Mouse (Mus musculus): ENCODE measurements around the gene Wnt7b. TPM values are rescaled to one million over a fixed set of nuclear protein-coding genes. Genes with fewer than 3 reads are reported as not detected.

The Wnt7b gene
- polyA plus RNA-seq, 1 experiment from 2014 or later, result 0.66 TPM

DNA sequence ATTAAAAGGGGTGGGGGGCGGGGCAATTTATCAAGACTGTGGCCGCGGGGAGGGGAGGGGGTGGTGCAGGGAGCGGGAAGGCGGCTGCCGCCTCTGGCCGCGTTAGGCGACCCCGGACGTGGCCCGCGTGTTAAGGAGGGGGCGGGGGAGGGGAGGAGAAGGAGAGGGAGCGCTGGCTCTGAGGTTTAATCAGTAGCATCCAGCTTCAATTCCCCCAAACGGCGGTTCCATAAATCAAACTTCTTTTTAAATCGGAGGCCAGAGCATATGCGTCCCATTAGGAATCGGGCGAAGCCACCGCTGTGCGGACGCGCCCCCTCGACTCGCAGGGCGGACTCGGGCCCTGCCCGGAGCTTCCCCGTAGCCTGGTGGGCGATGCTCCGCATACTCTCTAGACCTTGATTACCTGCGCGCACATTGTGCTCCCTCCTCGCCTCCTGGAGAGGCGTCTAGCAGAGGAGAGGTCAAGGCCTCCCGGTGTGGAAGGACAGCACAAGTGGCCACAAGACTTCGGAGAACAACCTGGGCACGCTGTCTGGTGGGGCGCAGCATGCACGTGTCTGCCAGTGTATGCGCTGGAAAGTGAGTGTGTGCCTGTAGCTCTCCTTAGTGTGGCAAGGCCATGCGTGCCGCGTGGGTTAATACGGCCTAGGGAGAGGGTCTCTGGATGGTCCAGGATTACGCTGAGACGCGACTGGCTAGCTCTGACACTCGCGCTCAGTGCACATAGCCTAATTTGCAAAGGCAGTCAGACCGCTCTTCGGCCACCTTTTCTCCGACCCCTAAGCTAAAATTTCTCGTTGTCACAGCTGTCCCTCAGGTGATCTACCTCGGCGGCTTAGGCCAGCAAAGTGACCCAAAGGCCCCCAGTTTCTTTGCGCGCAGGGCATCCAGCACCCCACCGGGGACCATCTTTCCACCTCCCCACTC, 5.5 kb downstream of the Wnt7b start:
- 2% methylated on average over 60 of the region's 61 CpGs for WGBS
- H3K4me3 ChIP-seq (ENCODE audit: low read length), result no peak overlapping the region

DNA sequence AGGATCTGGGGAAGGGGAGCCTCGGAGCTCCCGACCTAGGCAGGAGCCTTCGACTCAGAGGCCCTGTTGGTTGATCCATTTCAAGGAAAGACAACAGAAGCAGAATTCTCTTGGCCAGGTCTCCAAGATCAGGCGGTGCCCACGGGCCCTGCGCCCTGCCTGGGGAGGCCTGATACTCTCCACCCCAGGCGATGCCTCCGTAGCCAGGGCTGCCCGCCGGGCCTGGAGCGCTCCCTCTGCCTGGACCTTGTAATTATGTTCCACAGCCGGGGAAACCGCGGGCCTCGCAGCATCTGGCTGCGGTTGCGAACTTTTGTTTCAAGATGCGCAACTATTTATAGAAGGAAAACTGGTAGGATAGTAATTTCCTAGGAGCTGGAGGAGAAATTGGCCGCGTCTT, 6.2 kb downstream of the Wnt7b start:
- no peak overlapping the region for H3K4me3 ChIP-seq (ENCODE audit: low read length)
- ATAC-seq, result no peak
- H3K4me1 ChIP-seq (ENCODE audit: control insufficient read depth, insufficient read depth, low read length), result peaks cover 19% of the 10 kb centered on the region
- no peak overlapping the region for H3K9ac ChIP-seq (ENCODE audit: low read depth, low read length)
- peaks cover 81% of the 10 kb centered on the region for H3K27me3 ChIP-seq (replicated peaks; ENCODE audit: control insufficient read depth, insufficient read depth, low read length)
- peak overlapping the region; percentile 17; the same call in 1 of the 2 replicates for H3K4me2 ChIP-seq (ENCODE audit: low read depth, low read length)
- whole genome bisulfite sequencing, result 4% methylated on average over 20 of the region's 20 CpGs
- H3K36me3 ChIP-seq (ENCODE audit: control insufficient read depth, insufficient read depth, low read length), result no peaks in the 10 kb centered on the region
- no peaks in the 10 kb centered on the region for H3K9me3 ChIP-seq (ENCODE audit: control insufficient read depth, low read length)
- no peak overlapping the region for H3K27ac ChIP-seq (ENCODE audit: low read length)

More for the DNA sequence above, 5.5 kb downstream of the Wnt7b start:
- no peak for ATAC-seq
- H3K27ac ChIP-seq (ENCODE audit: low read length), result no peak overlapping the region
- no peaks in the 10 kb centered on the region for H3K36me3 ChIP-seq (ENCODE audit: control insufficient read depth, insufficient read depth, low read length)
- no peak overlapping the region for H3K9ac ChIP-seq (ENCODE audit: low read depth, low read length)
- H3K27me3 ChIP-seq (replicated peaks; ENCODE audit: control insufficient read depth, insufficient read depth, low read length), result peaks cover 87% of the 10 kb centered on the region
- H3K9me3 ChIP-seq (ENCODE audit: control insufficient read depth, low read length), result no peaks in the 10 kb centered on the region
- H3K4me2 ChIP-seq (ENCODE audit: low read depth, low read length), result peak overlapping the region; percentile 17; the same call in 1 of the 2 replicates
- peaks cover 25% of the 10 kb centered on the region for H3K4me1 ChIP-seq (ENCODE audit: control insufficient read depth, insufficient read depth, low read length)

DNA sequence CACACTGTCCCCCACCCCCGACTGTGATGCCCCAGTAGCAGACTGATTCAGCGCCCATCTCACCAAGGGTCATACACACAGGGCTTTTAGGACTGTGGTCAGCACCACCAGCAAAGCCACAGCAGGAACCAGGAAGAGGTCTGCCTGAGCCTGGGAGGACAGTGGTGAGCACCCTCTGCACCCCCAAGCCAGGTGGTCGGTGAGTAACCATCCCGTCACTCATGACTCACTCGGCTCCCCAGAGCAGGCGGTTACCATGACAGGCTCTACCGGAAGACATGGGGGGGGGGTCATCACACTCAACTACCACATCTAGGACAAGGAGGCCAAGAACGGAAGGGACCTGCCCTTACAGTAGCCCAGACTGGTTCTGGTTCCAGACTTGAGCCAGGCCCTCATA, 7.7 kb downstream of the Wnt7b start:
- no peak overlapping the region for H3K4me2 ChIP-seq (ENCODE audit: low read depth, low read length)
- H3K4me1 ChIP-seq (ENCODE audit: control insufficient read depth, insufficient read depth, low read length), result peaks cover 8% of the 10 kb centered on the region; the same call in 1 of the 2 replicates
- no peaks in the 10 kb centered on the region for H3K36me3 ChIP-seq (ENCODE audit: control insufficient read depth, insufficient read depth, low read length)
- no peak overlapping the region for H3K27ac ChIP-seq (ENCODE audit: low read length)
- peaks cover 65% of the 10 kb centered on the region for H3K27me3 ChIP-seq (replicated peaks; ENCODE audit: control insufficient read depth, insufficient read depth, low read length)
- WGBS, result 78% methylated on average over 8 of the region's 8 CpGs
- no peak for ATAC-seq
- H3K4me3 ChIP-seq (ENCODE audit: low read length), result no peak overlapping the region
- no peaks in the 10 kb centered on the region for H3K9me3 ChIP-seq (ENCODE audit: control insufficient read depth, low read length)
- no peak overlapping the region for H3K9ac ChIP-seq (ENCODE audit: low read depth, low read length)

DNA sequence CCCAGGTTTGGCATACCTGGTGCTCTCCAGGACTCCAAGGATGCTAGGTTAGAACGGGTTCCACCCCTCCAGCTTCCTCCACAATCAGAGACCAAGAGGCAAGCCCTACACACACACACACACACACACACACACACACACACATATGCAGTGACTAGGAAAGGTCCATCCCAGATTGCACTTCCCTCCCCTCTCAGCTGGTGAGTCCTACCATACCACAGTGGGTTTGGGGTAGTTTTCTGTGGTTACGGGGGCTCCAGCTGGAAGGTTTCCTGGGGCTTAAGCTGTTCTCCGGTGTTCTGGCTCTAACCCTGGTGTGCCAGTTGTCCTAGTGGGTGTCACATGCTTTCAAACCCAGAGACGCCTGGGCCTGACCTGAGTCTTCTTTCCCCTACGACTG, 8.2 kb downstream of the Wnt7b start:
- Histone ChIP-seq H3K27me3 (replicated peaks; ENCODE audit: control insufficient read depth, insufficient read depth, low read length) (peaks cover 60% of the 10 kb centered on the region), H3K9ac (ENCODE audit: low read depth, low read length) (no peak overlapping the region), H3K4me3 (ENCODE audit: low read length) (no peak overlapping the region), H3K9me3 (ENCODE audit: control insufficient read depth, low read length) (no peaks in the 10 kb centered on the region), H3K4me2 (ENCODE audit: low read depth, low read length) (no peak overlapping the region), H3K27ac (ENCODE audit: low read length) (no peak overlapping the region), H3K4me1 (ENCODE audit: control insufficient read depth, insufficient read depth, low read length) (peaks cover 8% of the 10 kb centered on the region; the same call in 1 of the 2 replicates), H3K36me3 (ENCODE audit: control insufficient read depth, insufficient read depth, low read length) (no peaks in the 10 kb centered on the region)
- WGBS, result 67% methylated on average over 5 of the region's 5 CpGs
- no peak for ATAC-seq

DNA sequence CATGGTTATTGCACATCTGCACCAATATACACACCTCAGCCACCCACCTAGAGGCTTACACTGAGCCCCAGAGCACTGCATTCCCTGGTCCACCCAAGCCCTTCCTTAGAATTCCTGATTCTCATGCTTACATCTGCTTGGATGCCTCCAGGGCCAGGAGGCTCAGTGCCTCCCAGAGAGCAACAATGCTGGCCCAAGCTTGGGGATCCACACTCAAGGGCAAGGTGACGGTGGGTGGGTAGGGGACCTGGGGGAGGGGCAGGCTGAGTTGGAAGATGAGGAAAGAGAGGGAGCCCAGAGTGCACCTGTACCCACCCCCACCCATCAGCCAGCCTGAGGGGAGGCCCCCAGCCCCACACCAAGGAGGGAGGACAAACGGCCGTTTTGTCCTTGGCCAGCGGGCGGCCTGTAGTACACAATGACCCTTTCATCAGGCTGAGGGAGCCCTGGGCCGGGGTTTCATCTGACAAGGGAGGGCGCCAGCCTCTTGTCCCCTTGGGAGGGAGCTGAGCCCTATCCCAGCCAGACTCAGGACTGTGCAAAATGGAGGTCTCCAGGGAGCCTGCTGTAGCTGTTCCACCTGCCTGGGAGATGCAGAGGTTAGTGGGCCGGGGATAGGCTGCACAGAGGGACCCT, 9.5 kb downstream of the Wnt7b start:
- no peaks in the 10 kb centered on the region for H3K36me3 ChIP-seq (ENCODE audit: control insufficient read depth, insufficient read depth, low read length)
- no peak overlapping the region for H3K4me2 ChIP-seq (ENCODE audit: low read depth, low read length)
- no peak for ATAC-seq
- H3K9me3 ChIP-seq (ENCODE audit: control insufficient read depth, low read length), result no peaks in the 10 kb centered on the region
- peaks cover 5% of the 10 kb centered on the region; the same call in 1 of the 2 replicates for H3K4me1 ChIP-seq (ENCODE audit: control insufficient read depth, insufficient read depth, low read length)
- no peak overlapping the region for H3K4me3 ChIP-seq (ENCODE audit: low read length)
- WGBS, result 62% methylated on average over 8 of the region's 8 CpGs
- no peak overlapping the region for H3K27ac ChIP-seq (ENCODE audit: low read length)
- peaks cover 47% of the 10 kb centered on the region for H3K27me3 ChIP-seq (replicated peaks; ENCODE audit: control insufficient read depth, insufficient read depth, low read length)
- no peak overlapping the region for H3K9ac ChIP-seq (ENCODE audit: low read depth, low read length)

DNA sequence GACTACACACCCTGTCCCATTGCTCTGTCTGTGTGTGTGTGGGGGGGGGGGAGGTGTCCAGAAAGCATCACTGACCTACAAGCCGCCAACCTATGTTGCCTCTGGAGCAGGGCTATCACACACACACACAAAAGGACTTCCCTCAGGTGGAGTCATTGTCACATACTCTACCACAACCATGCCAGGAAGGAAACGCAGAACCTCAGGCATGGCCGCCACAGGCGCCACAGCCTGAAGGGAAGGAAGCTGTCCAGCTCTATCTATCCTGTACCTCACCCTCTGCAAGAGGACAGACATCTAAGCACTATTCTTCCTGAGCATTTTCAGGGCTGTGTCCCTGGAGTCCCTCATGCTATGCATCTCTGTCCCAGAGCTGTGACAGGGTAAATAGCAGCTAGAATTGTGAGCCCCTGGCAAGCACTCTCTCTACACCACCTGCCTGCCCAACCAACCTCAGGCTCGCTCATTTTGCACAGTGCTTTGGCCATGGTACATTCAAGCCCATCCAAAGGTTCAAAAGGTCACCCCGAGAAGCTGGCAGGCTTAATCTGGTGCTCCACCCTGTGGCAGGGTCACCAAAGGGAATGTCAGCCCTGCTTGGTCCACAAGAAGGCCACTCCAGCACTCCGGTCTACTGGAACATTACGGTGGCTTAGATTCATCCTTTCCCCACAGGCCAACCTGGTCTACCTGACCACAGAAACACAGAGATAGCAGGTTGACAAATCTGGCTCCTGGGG, 12.1 kb downstream of the Wnt7b start:
- Histone ChIP-seq H3K4me3 (ENCODE audit: low read length) (no peak overlapping the region), H3K27me3 (replicated peaks; ENCODE audit: control insufficient read depth, insufficient read depth, low read length) (peaks cover 21% of the 10 kb centered on the region), H3K27ac (ENCODE audit: low read length) (no peak overlapping the region), H3K9me3 (ENCODE audit: control insufficient read depth, low read length) (no peaks in the 10 kb centered on the region), H3K4me2 (ENCODE audit: low read depth, low read length) (no peak overlapping the region), H3K4me1 (ENCODE audit: control insufficient read depth, insufficient read depth, low read length) (0 out of 2 replicates have a peak, but pooled peaks cover 4% of the 10 kb centered on the region), H3K9ac (ENCODE audit: low read depth, low read length) (no peak overlapping the region), H3K36me3 (ENCODE audit: control insufficient read depth, insufficient read depth, low read length) (no peaks in the 10 kb centered on the region)
- ATAC-seq, result no peak
- WGBS, result 75% methylated on average over 8 of the region's 8 CpGs

DNA sequence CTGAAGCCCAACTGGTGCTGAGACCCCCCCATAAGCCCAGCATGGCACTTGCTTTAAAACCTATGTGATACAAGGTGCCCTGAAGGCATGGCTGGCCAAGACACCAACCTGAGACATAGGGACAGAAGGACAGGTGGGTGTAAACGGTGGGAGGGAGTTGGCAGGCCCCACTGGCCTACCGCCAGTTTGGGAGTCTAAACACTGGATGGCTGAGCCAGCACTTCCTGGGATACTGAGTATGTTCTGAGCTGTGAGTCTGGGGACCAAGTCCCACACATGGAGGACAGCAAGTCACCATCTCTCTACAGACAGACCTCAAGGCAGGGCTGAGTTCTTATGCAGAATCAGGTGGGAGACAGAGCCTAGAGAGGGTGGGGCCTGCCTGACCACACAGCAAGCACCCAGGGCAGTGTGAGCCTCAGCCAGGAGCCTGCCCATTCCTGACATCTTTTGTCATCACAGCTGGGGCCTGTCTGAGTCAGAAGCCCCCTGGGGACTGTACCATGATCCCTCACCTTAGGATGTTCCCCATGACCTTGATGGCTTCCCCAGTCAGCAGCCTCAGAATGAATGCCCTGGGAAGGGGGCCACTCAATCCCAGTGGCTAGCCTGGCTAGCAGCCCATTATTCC, 13.0 kb downstream of the Wnt7b start:
- Histone ChIP-seq H3K9ac (ENCODE audit: low read depth, low read length) (no peak overlapping the region), H3K4me1 (ENCODE audit: control insufficient read depth, insufficient read depth, low read length) (0 out of 2 replicates have a peak, but pooled peaks cover 4% of the 10 kb centered on the region), H3K4me3 (ENCODE audit: low read length) (no peak overlapping the region), H3K36me3 (ENCODE audit: control insufficient read depth, insufficient read depth, low read length) (no peaks in the 10 kb centered on the region), H3K9me3 (ENCODE audit: control insufficient read depth, low read length) (no peaks in the 10 kb centered on the region), H3K4me2 (ENCODE audit: low read depth, low read length) (no peak overlapping the region), H3K27me3 (replicated peaks; ENCODE audit: control insufficient read depth, insufficient read depth, low read length) (peaks cover 14% of the 10 kb centered on the region), H3K27ac (ENCODE audit: low read length) (no peak overlapping the region)
- ATAC-seq, result no peak
- WGBS, result 71% methylated on average over 2 of the region's 2 CpGs

DNA sequence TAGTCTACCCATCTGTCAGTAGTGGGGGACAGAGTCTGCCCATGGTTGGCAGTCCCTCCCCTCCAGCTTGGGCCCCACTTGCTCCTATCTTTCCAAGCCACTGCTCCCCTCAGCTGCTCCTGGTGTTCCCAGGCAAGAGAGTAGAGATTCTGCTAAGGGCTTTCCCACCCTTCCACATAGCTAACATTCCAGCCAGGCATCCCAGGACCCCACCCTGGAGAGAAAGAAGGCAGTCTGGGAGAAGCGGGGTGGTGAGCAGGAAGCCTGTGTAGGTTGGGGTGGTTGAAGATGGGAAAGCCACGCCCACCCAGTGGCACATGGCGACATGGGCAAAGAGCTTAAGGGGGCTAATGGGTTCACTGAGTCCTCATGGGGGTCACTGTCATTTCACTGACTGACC, 13.9 kb downstream of the Wnt7b start:
- 73% methylated on average over 3 of the region's 3 CpGs for WGBS
- no peak for ATAC-seq

More for the DNA sequence above, 13.9 kb downstream of the Wnt7b start:
- no peak overlapping the region for H3K27ac ChIP-seq (ENCODE audit: low read length)
- H3K9me3 ChIP-seq (ENCODE audit: control insufficient read depth, low read length), result no peaks in the 10 kb centered on the region
- H3K36me3 ChIP-seq (ENCODE audit: control insufficient read depth, insufficient read depth, low read length), result no peaks in the 10 kb centered on the region
- peaks cover 9% of the 10 kb centered on the region for H3K27me3 ChIP-seq (replicated peaks; ENCODE audit: control insufficient read depth, insufficient read depth, low read length)
- H3K9ac ChIP-seq (ENCODE audit: low read depth, low read length), result no peak overlapping the region
- no peak overlapping the region for H3K4me2 ChIP-seq (ENCODE audit: low read depth, low read length)
- no peak overlapping the region for H3K4me3 ChIP-seq (ENCODE audit: low read length)
- H3K4me1 ChIP-seq (ENCODE audit: control insufficient read depth, insufficient read depth, low read length), result 0 out of 2 replicates have a peak, but pooled peaks cover 4% of the 10 kb centered on the region

Data from intestine, embryonic 16.5 days (tissue).